Mouse (Mus musculus) embryo, embryonic 9.5 days (tissue): ENCODE measurements around the gene S100a6.

ENCODE experiments used
- DNase-seq: peaks from one replicate; pipeline ENCODE4 v3.0.0-alpha.2; 2017; ENCODE audit errors: extremely low spot score

The S100a6 gene

GRCm38 (mm10) chr3:90600458-90601195 lies 12.1 kb upstream of the S100a6 start:
- no peak for DNase-seq

GRCm38 (mm10) chr3:90601486-90602110 lies 11.1 kb upstream of the S100a6 start, which contains the start of gene Gm42674:
TSS of gene Gm42674 (plus strand) at chr3:90601904.
- DNase-seq = no peak

DNA sequence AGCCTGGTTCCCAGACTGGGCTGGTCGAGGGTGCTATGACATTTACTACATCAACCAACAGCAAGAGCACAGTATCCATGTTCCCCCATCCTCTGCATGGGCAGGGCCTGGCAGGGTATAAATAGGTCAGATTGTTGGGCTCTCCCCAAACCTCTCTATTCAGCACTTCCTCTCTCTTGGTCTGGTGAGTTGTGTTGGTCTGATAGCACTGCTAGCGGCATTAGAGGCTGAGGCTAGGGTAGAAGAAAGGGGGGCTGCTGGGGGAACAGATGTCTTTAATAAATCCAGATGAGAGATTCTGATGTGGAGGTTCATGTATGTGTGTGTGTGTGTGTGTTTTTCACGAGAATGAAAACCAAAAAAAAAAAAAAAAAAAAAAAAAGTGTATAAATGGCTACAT lies 9.1 kb upstream of the S100a6 start, which contains the start of gene S100a4:
Gene S100a4, plus strand, starts transcription at position 149 of the 400 bp plus-strand sequence.
- DNase-seq = no peak

- no peak for DNase-seq
Observed at GRCm38 (mm10) chr3:90604416-90604815, 8.3 kb upstream of the S100a6 start.

DNA sequence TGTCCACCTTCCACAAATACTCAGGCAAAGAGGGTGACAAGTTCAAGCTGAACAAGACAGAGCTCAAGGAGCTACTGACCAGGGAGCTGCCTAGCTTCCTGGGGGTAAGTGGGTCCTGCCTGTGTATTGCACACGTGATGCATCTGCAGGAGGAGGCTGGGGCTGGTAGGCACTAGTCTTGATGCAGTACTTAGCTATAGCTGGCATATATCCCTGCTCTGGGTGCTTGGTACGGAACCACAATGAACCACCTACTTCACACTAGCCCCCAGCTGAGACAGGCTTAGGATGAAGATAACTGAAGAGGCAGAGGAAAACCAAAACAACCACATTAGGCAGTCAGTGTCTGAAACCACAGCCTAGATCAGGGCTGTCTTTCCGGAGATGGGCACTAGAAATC lies 7.6 kb upstream of the S100a6 start:
- no peak for DNase-seq

DNA sequence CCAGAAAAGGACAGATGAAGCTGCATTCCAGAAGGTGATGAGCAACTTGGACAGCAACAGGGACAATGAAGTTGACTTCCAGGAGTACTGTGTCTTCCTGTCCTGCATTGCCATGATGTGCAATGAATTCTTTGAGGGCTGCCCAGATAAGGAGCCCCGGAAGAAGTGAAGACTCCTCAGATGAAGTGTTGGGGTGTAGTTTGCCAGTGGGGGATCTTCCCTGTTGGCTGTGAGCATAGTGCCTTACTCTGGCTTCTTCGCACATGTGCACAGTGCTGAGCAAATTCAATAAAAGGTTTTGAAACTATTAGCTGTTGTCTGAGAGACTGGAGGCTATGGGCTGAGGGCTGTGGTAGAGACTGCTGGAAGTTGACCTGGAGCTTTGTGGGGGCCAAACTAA lies 6.9 kb upstream of the S100a6 start:
- DNase-seq = no peak

- DNase-seq = peak; percentile 47
Observed at GRCm38 (mm10) chr3:90606185-90606584, 6.5 kb upstream of the S100a6 start.

GRCm38 (mm10) chr3:90607361-90607760 lies 5.3 kb upstream of the S100a6 start:
- DNase-seq = no peak

DNA sequence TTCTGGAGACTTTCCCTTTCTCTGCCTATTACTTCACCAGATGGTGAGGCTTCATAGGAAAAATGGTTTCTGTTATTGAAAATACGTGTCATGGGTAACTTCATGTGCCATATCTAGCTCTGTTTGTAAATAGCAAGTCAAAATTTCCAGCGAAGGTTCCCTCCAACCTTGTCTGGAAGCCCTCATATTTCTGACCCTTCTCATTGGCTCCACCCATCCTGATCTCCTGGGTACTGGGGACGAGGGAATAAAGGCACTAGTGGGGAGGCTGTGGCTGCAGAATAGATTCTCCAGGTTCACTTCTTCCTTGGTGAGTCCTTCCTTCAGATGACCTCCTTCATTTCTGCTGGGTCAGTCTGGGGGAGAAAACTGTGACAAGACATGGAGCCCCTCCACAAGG lies 4.5 kb upstream of the S100a6 start, which contains the start of gene S100a5:
Gene S100a5, plus strand, starts transcription at position 301 of the 400 bp plus-strand sequence.
- no peak for DNase-seq

GRCm38 (mm10) chr3:90609102-90609501 lies 3.6 kb upstream of the S100a6 start:
- no peak for DNase-seq

- no peak for DNase-seq
Observed at GRCm38 (mm10) chr3:90611494-90611893, 1.2 kb upstream of the S100a6 start.

DNA sequence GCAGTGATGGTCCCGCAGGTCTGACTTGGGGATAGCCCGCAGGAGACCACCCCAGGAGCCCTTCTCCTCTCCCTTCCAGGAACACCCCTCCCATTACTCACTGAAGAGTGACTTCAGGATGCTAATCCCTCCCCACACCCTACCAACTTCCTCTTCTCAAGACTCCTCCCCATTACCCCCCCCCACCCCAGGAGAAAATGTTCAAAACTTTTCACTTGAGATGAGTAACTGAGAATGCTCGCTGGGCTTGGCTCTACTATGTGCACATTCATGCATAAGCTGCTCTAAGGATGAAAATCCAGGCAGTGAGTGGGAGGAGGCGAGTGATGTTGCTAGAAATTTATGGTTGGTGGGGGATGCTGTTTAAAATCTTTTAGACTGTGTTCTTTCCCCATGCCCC lies 621 bp upstream of the S100a6 start:
- DNase-seq = no peak

DNA sequence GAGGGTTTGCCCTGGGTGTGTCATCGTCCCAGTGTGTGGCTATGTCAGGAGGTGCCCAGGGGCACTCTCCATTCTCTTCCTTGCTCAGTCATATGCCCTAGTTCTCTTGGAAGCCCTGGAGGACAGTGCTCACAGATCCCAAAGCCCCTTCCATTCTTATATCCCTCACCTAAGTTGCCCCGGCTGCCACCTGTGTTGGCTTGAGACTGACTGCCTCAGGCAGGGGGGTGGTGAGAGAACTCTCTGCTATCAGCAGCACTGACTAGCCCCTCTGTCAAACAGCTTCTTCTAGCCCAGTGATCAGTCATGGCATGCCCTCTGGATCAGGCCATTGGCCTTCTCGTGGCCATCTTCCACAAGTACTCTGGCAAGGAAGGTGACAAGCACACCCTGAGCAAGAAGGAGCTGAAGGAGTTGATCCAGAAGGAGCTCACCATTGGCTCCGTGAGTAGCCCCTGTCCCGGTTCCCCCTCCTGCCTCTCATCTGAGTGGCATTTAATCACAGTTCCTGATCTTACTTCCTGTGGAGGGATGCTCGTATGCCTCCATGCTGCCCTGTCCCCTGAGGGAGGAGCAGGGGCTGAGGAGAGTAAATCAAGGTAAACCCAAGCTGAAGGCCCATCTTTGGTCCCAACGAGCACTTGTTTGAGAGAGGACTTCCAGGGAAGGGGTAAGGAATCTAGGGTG lies 922 bp downstream of the S100a6 start:
- DNase-seq = no peak

DNA sequence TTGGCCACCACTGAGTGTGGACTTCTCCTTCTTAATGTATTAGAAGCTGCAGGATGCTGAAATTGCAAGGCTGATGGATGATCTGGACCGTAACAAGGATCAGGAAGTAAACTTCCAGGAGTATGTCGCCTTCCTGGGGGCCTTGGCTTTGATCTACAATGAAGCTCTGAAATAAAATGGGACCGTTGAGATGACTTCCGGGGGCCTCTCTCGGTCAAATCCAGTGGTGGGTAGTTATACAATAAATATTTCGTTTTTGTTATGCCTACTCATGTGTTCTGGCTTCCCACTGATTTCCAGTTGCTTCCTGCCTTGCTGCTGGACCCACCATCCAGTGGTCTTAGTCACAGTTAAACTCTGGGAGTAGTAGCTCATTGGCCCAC lies 1.5 kb downstream of the S100a6 start:
- no peak for DNase-seq

DNA sequence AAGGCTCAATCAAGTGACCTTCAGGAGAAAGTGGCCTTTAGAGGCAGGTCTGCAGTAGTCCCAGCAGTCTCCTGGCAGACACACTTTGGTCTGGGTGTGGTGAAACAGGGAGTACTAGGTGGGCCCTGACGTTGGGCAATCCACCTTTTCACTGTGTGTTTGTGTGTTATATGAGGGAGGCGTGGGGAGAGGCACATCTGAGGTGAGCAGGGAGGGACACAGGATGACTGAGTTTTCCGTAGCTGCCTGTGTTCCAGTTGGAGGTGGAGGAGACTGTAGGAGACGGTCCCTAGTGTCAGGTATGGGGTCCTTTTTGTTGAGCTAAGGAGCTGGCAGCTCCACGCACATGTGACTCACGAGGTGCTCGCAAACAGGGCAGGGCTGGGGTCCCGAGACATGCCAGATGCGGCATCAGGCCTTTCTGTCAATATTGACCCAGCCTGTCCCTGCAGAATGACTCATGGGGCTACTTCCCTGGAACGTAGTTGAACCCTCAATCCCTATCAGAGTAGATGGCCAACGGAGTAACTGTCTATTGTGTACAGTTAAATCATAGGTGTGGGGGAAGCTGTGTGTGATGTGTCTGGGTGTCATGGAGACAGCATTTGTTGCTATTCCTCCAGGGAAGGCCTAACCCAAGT lies 2.0 kb downstream of the S100a6 start:
- no peak for DNase-seq

DNA sequence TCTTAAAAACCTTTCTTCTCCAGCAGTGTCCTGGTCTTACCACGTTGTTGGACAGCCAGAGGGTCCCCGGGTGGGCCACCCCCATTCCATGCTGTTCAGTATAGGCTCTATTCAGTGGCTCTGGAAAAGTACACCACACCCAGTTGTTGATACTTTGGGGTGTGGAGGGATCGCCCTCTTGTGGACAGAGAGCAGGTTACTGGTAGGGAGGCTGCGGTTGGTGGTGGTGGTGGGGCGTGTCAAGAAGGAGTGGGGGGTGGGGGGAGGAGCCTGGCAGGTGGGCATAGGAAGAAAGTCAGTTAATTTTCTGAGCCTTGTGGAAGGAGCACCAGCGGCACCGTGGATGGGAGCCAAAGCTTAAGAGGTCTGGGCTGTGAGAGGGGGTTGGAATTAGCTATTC lies 2.7 kb downstream of the S100a6 start:
- peak; percentile 64 for DNase-seq

DNA sequence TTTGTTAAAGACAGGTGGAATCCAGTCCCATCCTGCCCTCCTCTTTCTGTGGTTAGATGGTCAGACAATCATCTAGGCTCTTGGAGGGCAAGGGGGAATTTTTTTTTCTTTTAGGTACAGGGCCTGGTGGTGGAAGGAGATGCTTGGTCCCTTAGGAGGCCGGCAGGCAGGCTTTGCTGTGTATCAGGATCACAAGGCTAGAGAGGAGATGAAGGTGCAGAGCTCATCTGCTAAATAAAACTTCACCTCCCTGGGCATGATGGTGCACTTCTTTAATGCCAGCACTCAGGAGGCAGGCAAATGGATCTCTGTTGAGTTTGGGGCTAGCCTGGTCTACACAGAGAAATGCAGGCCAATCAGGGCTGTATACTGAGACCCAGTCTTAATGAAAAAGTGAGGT lies 3.2 kb downstream of the S100a6 start:
- no peak for DNase-seq

- no peak for DNase-seq
Observed at GRCm38 (mm10) chr3:90617586-90617985, 4.9 kb downstream of the S100a6 start.

DNA sequence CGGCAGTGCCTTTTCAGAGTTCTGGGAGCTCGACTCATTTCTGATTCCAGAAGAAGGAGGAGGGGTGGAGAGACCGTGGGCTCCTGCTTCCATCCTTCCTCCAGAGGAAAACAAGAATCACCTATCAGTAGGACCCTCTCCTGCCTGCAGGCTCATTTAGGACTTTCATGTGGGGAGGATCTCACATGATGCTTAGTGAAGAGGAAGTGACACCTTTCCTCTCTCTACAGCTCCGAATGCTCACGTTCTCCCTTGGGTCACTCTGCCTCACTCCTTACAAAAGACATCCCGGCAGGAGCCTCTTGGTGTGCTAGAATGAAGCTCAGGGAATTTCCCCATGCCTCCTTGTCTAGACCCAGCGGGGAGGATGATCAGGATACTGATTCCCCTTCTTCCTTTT lies 8.9 kb downstream of the S100a6 start:
- no peak for DNase-seq

DNA sequence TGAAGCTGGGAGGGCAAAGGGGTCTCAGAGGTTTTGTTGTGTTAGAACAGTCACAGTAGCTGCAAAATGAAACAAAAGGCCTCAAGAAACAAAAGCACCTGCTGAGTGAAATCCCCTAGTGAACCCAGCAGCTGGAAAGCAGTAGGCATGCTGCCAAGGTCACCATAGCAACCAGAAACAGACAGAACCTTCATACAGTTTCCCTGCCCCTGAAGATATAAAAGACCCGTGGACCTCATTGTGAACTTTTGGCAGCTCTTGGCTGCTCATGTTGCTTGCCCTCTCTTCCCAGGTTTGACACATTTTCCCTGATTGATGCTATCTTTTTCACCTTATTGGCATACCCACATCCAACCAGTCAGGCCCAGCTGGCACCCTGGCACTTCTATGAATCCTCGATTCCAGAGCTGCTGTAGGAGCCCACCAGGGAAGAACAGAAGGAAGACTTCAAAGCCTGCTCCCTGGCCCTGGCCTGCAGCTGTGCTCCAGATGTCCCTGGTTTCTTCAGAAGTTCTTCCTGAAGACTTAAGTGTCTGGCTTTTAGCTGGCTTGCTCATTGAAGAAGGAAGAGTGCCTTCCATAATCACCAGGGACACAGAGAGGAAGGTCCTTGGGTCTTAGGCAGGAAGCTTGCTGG lies 10.9 kb downstream of the S100a6 start:
- DNase-seq = peak; percentile 17

GRCm38 (mm10) chr3:90625496-90625895 lies 12.8 kb downstream of the S100a6 start:
- no peak for DNase-seq
